Mouse (Mus musculus) forelimb bud, embryonic 11.5 days (tissue): ENCODE data around the gene Apba3.

ENCODE experiments used
- DNase-seq: peaks from one replicate; pipeline ENCODE4 v3.0.0-alpha.2; 2012; ENCODE audit warnings: low read depth, low spot score

Apba3 gene

DNA sequence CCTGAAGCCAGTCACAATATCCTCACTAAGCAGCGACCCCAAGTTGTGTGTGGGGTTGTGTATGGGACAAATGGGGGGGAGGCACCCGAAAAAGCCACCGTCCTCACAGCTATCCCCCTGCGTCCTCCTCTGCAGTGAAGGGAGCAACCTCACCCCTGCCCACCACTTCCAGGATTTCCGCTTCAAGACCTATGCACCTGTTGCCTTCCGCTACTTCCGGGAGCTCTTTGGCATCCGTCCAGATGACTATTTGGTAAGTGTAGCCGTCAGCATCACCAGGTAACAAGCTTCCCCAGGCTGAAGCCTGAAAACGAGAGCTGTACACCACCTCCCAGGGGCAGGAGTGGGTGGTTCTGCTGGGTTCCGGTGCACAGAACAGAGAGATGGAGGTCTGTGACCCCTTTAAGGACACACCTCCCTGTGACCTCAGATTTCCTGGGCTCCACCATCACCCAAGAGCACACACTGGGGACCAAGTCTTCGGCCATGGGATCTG, 39.5 kb downstream of the Apba3 start:
- no peak for DNase-seq

DNA sequence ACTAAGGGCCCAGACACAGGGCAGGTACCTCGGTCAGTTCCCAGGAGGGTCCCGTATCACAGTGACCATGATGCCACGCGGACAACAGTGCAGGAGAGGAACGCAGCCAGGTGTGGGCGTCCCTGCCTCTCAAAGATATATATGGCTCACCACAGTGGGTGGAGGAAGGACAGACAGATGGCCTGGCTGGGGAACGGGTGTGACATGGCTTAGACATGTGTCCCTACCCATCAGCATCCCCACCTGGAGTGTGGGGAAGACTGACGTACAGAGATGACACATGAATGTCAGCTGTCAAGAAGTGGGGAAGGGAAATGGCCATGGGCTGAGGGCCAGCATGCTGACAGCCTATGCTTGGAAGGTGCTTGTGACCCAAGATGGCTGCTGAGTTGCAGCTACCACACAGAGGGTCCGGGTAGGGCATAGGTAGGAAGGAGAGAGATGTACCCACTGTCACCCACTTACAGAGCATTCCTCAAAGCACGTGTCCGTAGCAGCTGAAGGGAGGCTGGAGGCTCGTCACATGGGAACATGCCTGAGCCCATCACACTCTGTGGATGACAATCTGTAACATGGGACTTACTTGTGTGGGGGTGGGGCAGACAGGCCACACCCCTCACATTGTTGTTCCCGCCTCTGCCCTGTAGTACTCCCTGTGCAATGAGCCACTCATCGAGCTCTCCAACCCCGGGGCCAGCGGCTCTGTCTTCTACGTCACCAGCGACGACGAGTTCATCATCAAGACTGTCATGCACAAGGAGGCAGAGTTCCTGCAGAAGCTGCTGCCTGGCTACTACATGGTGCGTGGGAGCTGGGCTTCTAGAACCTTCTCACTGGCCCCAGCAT, 40.3 kb downstream of the Apba3 start:
- no peak for DNase-seq

DNA sequence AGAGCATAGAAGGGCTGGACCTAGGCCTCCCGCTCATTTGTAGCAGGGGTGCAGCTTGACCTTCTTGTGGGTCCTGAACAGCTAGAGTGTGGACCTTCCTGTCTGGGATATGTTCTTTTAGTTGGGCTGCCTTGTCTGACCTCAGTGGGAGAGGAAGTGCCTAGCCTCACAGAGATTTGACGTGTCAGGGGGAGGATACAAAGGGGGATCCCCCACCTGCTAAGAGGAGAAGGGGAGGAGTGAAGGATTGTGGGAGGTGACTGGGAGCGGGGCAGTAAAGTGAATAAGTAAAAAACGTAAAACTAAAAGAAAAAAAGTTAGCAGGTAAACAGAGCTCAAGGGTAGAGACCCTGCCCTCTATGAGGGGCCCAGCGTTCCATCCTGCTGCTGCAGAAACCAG, 42.8 kb downstream of the Apba3 start:
- no peak for DNase-seq

DNA sequence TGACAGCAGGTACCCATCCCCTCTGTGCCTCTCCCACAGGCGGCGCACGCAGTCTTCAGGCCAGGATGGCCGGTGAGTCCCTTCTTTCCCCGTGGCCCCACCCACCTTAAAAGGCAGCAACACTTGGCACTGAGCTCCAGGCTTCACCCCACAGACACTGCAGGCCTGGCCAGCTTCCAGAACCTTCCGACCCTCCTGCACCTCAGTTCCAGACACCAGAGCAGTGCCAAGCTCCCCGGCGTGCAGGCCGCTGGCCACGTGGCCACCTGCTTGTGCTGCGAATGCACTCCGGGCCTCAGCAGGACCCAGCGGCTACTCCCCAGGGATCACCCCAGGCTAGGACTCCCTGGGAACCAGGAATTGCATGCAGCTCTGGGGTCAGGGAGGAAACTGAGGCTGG, 46.8 kb downstream of the Apba3 start:
- no peak for DNase-seq

DNA sequence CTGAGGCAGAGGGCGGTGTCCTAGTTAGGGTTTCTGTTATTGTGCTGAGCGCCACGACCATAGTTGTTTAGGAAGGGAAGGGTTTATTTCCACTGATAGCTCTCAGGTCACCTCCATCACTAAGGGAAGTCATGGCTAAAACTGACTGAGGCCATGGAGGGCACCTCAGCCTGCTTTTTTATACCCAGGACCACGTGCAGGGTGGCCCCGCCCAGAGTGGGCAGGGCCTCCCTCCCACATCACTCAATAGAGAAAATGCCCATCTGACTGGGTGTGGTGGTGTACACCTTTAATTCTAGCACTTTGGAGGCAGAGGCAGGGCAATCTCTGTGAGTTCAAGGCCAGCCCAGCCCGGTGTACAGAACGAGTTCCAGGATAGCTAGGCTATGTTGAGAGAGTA, 47.4 kb downstream of the Apba3 start:
- DNase-seq, result no peak

DNA sequence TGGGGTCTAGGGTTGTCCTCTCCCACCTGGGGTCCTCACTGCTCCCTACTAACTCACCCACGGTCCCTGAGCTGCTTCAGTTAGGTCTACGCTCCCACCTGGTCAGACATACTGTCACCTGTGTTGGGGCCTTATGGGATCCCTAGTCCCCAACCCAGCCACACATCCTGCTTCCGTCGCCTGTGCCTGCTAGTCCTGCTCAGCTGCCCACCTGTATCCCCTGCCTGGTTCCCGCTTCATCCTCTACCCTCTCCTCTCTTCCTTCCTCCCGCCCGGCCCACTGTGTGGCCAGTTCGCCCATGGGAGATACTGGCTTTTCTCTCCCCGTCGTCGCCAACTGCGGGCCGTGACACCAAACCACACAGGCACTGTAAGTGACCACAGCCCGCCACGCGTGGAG, 48.8 kb downstream of the Apba3 start:
- DNase-seq, result no peak

DNA sequence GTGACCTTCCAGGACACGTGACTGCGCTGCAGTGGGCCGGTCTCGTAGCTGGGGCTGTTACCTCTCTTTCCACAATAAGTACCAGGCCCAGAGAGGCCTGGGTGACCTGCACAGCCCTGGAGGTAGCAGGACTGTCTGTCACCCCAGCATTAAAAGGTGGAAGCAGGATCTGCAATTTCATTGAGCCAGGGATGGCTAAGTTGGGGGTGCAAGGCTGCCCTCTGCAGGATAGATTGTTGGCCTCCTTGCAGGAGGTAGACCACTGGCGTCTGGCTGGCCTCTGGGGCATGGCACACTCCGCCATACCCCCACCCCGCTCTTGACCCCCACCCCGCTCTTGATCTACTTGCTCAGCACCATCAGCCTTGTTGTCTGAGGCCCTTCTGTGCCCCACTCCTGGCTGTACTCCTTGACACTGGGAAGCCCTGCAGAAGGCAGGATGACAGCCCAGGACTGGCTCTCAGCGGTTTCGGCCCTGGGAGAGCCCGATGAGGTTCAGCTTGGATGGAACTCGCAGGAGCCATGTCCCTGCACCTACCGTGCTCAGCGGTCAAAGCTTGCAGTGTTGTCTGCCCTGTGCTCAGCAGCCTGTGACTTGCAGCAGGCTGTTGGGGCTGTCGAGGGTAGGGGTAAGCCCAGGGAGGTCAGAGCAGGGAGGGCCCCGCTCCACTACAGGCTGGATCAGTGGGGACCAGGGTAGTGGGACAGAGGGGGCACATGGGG, 49.7 kb downstream of the Apba3 start:
- DNase-seq, result no peak

DNA sequence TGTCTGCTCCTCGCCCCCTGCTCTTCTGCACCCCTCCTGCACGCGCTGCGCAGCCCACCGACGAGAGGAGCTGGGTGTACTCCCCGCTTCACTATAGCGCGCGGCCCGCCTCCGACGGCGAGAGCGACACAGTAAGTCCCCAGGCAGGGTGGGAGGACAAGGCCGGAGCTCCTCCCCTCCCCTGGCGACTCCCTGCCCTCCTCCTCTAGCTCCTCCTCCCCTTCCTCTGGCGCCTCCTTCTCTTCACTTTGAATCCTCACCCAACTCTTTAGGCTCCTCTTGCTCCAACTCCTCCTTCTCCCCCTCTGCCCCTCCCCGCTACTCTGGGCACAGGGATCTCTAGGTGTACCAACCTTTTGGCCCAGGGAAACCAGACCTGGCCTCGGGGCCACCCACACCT, 50.5 kb downstream of the Apba3 start:
- no peak for DNase-seq

DNA sequence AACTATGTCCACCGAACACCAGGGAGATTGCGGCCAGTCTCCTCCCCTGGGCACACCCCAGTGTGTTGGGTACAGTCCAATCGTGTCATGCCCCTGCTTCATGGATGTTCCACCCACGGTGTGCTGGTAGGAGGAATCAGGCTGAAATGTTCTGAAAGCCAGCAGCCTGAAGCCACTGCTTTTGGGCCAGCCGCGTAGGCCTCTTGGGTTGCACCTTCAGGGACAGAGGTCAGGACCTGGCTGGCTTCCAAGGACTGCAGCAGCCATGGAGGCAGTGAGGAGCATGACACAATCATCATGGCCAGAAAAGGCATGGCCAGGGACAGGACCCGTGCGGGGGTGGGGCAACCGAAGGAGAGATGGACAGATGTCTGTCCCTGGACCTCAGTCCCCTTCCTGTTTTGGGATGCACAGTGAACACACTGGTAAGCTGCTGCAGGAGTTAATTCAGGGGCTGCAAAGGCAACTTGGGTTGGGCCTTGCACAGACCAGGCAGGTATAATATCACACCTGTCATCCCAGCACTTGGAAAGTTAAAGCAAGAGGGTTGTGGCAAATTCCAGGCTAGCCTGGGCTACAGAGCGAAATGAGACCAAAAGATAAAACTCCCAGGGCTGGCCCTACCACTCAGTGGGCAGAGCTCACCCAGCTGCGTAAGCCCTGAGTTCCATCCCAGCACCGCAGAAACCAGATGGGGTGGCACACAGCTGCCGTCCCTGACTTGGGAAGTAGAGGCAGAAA, 52.0 kb downstream of the Apba3 start:
- no peak for DNase-seq

DNA sequence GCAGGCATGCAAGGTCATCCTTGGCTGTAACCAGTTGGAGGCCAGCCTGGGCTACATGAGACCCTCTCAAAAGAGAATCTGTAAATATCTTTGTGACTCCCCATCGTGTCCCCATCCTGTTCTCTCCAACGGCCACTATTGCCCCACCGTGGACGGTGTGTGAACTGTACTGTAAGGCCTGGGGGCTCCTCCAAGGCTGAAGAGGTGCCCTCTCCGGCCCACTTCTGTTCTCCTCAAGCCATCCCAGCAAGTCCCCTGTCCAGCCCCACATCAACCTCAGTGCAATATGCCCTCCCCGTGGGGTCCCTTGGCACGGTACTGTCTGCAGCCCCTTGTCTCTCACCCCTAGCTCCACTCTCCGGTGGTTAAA, 52.6 kb downstream of the Apba3 start:
- no peak for DNase-seq

DNA sequence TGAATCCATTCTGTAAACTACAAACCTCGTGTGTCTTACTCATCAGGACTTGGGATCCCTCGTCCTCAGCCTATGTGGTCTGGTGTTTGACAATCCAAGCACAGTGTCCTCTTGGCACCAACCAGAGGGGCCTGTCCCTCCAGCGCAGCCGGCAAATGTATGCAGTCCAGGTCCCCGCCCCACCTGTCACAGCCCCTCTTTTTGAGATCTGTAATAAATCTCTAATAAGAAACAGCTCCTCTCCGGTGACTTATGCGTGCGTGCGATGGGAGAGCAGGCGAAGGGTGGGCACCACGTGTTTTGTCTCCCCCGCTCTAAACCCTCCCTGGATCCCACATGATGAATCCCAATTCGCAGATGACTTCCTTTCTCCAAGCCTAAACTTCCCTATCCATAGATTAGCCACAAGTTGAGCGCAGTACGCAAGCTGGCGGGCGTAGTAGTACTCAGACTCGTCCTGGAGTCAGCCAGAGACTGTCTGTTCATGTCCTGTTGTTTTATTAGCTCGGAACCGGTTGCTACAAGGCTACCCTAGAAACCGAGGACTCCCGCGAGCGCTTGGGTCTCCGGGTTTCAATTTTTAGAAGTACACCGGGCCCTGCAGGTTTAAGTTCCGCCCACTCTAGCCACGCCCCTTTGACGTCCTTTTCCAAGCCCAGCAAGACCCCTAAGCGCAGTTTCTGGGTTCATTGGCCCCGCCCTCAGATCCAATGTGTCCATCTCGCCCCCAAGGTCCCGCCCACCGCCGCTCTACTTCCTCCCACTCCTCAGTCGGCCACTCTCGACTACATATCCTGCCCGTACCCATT, 53.2 kb downstream of the Apba3 start:
- peak; percentile 98 for DNase-seq

DNA sequence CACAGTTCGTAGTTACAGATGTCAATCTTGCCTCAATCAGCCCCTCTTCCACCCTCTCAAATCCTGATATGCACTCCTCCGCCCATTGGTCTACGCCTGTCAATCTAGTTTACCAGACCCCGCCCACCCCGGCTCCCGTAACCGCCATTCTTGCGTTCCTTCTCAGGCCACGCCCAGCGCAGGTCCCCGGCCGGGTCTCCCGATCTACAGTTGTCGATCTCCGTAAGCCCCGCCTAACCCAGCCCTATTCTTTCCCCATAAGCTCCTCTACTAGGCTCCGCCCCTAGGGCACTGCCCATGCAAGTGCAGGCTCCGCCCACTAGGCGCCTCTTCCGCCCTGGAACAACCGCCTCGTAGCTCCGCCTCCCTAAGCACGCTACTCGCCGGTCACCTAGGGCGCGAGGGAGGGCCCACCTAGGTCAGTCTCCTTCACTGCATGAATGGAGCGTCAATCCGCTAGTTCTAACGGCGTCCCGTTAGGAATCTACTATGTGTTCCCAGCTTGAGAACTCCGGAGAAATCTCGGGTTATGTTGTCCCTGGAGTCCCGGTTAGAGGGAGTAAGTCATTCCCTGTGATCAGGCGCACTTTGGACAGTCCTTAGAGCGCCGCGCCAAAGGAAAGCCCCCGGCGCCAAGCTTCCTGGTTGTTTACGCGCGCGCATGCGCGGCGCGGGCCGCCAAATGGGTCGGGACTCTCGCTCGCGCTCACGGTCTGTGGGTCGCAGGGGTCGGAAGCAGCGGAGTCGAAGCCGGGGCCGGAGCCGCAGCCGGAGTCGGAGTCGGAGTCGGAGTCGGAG, 54.0 kb downstream of the Apba3 start, which contains the start of gene Cactin:
Cactin (plus strand) TSS at position 554 of the 798 bp plus-strand sequence.
- DNase-seq, result peak; percentile 100

DNA sequence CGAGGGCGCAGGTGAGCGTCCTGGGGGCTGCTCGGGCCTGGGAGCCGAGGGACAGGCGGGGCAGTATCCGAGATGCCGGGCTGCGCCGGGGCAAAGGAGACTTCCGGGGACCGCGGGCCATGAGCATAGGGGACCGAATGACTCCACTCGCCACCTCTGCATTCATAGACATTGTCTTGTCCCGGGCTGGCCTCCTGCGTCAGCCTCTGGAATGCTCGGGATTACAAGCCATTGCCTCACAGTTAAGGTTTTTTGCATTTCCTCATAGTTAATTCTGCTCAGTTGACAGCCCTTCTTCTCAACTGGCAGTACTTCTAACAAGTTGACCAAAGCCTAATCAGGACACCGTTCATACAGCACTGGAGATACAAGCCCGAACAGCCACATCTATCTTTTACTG, 54.7 kb downstream of the Apba3 start:
- DNase-seq, result no peak

DNA sequence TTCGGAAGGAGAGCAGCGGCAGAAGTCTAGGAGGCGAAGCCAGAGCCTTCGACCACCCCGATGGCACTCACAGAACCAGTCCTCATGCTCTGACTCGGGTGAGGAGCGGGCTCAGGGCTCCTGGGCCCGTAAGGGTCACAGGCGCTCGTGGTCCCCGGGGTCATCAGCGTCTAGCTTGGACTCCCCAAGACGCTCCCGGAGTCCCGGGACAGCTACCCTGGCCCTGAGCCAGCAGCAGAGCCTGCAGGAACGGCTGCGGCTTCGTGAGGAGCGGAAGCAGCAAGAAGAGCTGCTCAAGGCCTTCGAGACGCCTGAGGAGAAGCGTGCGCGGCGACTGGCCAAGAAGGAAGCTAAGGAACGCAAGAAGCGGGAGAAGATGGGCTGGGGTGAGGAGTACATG, 55.7 kb downstream of the Apba3 start:
- no peak for DNase-seq
